19 mouse cellular contexts compared by ENCODE assay signal in the genomic region with DNA sequence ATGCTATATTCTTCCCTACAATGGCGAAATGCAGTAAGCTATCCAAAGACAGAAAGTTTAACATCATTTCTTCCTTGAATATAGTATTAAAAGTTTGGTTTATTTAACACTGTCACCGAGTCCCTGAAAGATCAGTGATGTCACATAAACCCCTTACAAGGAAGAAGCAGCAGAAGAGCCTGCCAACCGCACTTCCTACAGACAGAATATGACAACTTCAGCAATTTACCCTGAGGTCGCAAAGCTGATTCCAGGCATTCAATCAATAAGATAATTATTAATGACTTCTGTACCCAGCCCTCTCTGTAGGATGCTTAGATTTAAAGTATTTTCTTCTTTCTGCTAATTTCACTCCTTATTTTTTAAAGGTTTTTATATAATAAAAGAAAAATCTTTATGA.
DNase-seq lines count a peak whose midpoint lies in the region; ATAC-seq and TF ChIP-seq lines count a peak whose summit lies in the region.
"Had no signal": no experiment of that assay in that cellular context is flagged by ENCODE, and none has a peak within 500 bp of the region (broad histone marks: within the 10 kb centered on the region; RNA-seq: fewer than 3 reads in every experiment).

No protein-coding gene starts in this region.

- no peaks in the 10 kb centered on the region for H3K27me3 ChIP-seq in kidney, adult 2 months (replicated peaks; ENCODE audit: control insufficient read depth, insufficient read depth, low read length)
- H3K27me3 ChIP-seq: embryonic facial prominence, embryonic 13.5 days; forebrain, embryonic 12.5 days; heart, embryonic 12.5 days; hindbrain, embryonic 15.5 days had no signal

- ATAC-seq in activated CD4-positive, CD25-positive, alpha-beta regulatory T cell, adult 4 months: peak; percentile 68
- ATAC-seq in neutrophil, adult 5-6 weeks (ENCODE audit: extremely low read depth, insufficient number of reproducible peaks, low FRiP score, poor library complexity, severe bottlenecking): 0 out of 2 replicates have a peak, but pooled peaks have one; percentile 26
- ATAC-seq: forebrain, embryonic 16.5 days had no signal

- no peak overlapping the region for H3K27ac ChIP-seq in kidney, adult 2 months (ENCODE audit: insufficient read depth, low read depth, low read length)
- H3K27ac ChIP-seq: embryonic facial prominence, embryonic 13.5 days; forebrain, embryonic 12.5 days; hindbrain, embryonic 15.5 days had no signal

- no peak for TF ChIP-seq POLR2A in kidney, adult 2 months (IDR thresholded peaks at IDR 0.05; ENCODE audit: low read depth, low read length)

- TF ChIP-seq CTCF in kidney, adult 2 months (conservative IDR thresholded peaks at IDR 0.05; ENCODE audit: insufficient read depth, insufficient read length, low read depth, low read length): no peak

- H3K36me3 ChIP-seq in kidney, adult 2 months (ENCODE audit: control insufficient read depth, insufficient read depth, low read length): no peaks in the 10 kb centered on the region
- H3K36me3 ChIP-seq: embryonic facial prominence, embryonic 13.5 days; forebrain, embryonic 12.5 days; heart, embryonic 12.5 days; hindbrain, embryonic 15.5 days had no signal

- DNase-seq in 416B (ENCODE audit: low read depth): peak; percentile 7
- DNase-seq in A20 (ENCODE audit: low read depth, low spot score): peak; percentile 54
- no peak for DNase-seq in kidney, postnatal 36 days
- DNase-seq in kidney, adult 2 months: no peak
- DNase-seq in kidney, postnatal 14 days: no peak
- DNase-seq: adrenal gland, postnatal 10 days; cerebellum, adult 11 months; cerebellum, adult 9-10 months; cerebellum, postnatal 25 days; gastrocnemius, postnatal 10 days; heart, adult 18-20 months; heart, postnatal 36 days had no signal

- WGBS in kidney, adult 2 months: 80% methylated on average over 4 of the region's 4 CpGs

- H3K4me1 ChIP-seq in kidney, adult 2 months (ENCODE audit: control insufficient read depth, insufficient read depth, low read length): no peaks in the 10 kb centered on the region; the same call in 1 of the 2 replicates
- H3K4me1 ChIP-seq: heart, embryonic 12.5 days had no signal

- H3K4me3 ChIP-seq in kidney, adult 2 months (ENCODE audit: insufficient read depth, low read depth, low read length): no peak overlapping the region
- H3K4me3 ChIP-seq: embryonic facial prominence, embryonic 13.5 days; forebrain, embryonic 12.5 days; heart, embryonic 12.5 days; hindbrain, embryonic 15.5 days had no signal

Comparison
In these comparisons a context has a peak if more than half of its experiments do, and no peak if none do; other contexts are left out.
1. DNase-seq: peak in 416B (single experiment) and A20 (single experiment); none in kidney, postnatal 36 days (0 of 2), kidney, adult 2 months (single experiment) and kidney, postnatal 14 days (single experiment).